Mouse (Mus musculus): ENCODE data around the gene Fpr3.
"Not testable (repeated sequence)": the region's sequence is repeated elsewhere in the genome, so short reads cannot be mapped to it uniquely, and the experiment has no call there.

The Fpr3 gene

DNA sequence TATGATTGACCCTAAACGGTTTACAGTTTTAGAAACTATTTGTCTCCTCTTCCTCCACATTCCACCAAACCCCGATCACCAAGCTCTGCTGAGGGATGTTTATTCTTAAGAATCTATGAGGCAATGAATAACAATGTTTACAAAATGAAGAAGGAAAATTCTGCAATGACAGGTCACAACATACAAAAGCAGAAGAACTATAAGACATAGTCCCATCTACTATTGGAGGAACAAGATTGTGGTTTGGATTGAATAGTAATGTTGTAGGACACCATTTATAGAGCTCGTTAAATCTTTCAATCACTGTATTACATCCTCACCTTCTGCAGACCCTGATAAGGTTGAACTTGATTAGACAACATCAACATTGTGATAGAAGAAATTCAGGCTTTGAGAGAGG, 5.0 kb upstream of the Fpr3 start:
- no peak for DNase-seq (ENCODE audit: low read depth, low spot score)

DNA sequence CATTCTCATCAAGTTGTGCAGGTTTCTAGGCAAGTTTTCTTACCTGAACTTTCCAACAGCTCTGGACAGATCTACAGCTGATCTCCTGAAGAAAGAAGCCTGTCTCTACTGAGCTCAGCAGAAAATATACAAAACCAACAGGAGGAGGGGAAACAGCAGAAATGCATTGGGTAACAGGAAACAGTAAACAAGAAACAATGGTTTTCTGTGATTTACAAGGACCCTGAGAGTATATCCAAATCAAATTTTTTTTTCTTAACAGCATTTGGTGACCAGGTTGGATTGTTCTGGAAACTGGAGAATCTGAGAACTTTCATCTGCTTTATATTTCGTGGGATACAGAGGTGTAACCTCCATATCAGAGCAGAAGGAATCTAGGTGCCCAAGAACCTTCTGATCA, 3.8 kb upstream of the Fpr3 start, which contains the start of gene Fpr1:
Fpr1 (minus strand) TSS at position 101 of the 400 bp plus-strand sequence.
- no peak for DNase-seq (ENCODE audit: low read depth, low spot score)

DNA sequence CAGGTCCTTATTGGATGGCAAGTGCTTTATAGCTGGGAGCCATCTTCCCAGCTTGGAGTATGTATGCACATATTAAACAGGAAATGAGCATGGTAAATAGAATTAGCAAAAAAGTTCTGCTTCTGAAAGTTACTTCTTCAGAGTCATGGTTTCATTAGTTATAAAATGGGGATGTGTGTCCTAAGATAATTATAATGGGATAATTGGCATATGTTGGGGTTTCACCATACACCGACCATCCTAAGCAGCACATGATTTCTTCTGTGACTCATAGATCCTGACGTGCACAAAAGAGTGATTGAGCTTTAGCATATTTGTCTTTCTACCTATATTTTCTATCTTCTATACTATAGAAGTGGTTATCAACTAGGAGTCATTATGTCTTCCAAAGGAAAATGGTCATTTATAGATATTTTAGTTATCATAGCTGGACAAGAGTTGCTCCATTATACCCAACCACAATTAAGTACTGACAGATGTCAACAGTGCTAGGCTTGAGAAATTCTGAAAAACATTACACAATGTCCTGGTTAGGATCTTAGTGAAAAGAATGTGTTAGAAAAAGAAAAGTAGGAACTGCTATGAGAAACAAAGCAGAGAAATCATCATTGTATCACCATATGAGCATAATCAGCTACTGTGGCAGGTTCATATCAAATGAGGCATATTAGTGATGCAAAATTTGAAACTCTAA, 2.2 kb downstream of the Fpr3 start:
- DNase-seq (ENCODE audit: low read depth, low spot score): no peak

DNA sequence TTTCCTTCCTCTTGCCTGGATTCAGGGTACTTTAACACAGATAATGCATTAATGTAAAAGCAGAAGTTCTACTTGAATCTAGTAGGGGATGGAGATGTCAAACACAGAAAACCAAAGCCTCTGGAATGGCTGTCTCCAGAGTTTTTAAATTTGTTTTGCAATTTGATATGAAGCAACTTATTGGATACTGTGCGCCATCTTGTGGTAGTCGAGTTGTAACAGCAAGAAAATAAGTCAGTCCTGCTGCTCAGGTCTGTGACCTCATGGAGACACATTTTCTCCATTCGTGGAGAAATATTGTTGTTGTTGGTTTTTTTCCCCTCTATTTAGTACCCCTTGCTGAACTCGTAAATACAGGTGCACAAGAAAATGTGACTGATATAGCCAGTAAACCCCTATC, 8.4 kb downstream of the Fpr3 start:
- DNase-seq (ENCODE audit: low read depth, low spot score): peak; percentile 62

DNA sequence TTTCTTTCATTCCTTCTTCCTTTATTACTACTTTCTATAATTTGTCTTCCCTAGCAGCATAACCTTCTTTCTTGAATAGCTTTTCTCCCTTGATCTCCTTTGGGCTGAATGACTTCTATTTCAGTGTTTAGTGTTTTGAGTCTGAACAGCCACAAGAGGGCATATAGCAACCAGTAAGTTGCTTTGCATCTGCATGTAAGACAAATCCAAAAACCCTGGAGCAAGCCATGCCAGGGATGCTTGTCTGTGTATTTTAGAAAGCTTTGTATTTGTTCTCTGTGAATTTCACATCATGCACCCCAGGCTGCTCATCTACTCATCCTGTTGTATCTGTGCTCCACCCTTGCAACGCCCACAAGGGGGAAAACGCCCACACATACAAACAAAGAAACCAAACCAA, 11.6 kb downstream of the Fpr3 start:
- peak; percentile 16 for DNase-seq (ENCODE audit: low read depth, low spot score)

DNA sequence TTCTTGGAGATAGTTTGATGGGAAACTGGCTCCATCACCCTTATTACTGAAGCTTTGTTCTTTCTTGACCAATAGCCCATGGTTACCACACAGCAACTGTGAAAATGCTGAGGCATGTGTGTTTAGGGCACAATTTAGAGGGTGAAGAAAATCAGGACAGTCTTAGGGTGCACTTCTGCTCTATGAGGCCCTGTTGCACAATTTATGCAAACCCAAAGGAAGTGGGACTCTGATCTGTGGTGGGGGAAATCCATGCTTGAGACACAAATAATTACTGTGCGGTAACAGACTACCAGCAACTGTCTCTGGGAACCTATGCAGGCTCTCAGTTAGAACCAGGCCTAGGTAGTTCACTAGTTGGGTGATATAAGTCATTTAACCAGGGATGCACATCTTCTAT, 13.1 kb downstream of the Fpr3 start:
- DNase-seq (ENCODE audit: low read depth, low spot score): no peak

DNA sequence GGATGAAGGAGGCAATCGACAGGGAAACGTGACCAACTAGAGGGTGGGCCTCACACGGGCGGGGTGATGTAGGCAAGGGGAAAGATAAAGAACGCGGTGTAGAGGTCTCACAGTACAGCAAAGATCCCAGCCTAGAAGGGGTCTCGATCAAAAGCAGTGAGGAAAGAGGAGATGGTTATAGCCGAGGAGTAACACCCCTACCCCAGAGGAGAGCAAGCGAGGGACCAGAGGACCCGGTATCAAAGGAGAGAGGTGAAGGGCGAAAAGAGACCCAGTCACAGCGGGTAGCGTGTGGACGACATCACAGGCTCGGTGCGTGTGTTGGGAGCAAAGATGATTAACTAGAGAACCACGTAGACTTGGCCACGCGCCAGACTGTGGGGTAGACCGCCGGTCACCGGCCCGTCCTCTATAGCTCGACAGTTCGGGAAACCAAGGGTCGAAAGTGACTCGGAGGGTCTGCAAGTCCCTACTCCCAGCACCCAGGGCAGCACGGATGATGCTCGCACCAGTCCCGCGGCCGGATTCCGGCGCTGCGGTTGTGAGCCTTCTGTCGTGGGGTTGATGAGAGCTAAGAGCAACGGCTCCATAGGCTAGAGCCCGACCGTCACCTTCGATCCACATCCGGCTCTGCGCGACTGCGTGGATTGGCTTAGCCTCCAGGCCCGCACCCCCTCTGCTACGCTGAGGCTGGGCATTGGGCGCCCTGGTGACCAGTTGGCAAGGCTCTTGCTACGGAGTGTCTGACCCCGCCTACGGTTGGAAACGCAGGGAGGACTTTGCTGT, 22.2 kb downstream of the Fpr3 start:
- peak; percentile 84 for DNase-seq (ENCODE audit: low read depth, low spot score)

DNA sequence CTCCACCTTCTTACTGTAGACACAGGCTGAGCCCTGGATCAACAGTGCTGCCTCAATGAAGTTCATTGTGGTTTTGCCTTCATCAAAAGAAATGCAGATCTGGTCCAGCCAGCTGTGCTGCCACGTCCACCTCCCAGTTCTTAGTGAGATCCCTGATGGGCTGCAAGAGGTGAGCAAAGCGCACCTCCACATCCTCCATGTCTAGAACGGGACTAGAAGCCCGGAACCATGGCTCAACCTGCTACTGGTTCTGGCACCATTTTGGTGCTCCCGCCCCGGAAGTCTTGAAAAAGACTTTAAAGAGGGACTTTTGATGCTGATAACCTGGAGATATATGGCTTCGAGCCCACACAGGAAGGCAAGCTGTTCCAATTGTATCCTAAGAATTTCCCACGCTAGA, 25.0 kb downstream of the Fpr3 start:
- not testable (repeated sequence) for DNase-seq (ENCODE audit: low read depth, low spot score)

DNA sequence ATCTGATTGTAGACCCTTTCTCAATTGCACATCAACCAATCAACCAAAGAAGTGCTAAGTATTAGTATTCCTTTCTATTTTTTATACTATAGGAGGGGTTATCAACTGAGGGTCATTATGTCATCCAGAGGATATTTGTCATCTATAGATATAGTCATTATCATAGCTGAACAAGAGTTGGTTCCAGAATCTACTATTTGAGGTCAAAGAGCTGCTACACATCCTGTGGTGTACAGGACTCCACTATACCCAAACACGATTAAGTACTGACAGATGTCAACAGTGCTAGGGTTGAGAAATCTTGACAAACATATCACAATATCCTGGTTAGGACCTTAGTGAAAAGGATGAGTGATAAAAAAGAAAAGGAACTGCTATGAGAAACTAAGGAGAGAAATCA, 29.7 kb downstream of the Fpr3 start:
- DNase-seq (ENCODE audit: low read depth, low spot score): no peak

DNA sequence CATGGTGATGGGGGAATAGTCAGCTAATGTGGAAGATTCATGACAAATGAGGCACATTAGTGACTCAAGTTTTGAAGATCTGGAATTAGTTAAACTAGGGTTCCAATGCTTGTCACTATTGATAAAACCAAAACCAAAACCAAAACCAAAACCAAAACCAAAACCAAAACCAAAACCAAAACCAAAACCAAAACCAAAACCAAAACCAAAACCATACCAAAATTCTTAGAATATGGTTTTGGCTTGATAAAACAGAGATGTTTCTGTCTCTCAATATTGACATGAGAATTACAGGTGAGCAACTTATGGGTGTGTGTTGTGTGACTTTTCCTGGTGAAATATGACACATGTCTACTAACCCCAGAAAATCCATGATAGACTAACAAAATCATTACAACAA, 30.1 kb downstream of the Fpr3 start:
- DNase-seq (ENCODE audit: low read depth, low spot score): no peak

DNA sequence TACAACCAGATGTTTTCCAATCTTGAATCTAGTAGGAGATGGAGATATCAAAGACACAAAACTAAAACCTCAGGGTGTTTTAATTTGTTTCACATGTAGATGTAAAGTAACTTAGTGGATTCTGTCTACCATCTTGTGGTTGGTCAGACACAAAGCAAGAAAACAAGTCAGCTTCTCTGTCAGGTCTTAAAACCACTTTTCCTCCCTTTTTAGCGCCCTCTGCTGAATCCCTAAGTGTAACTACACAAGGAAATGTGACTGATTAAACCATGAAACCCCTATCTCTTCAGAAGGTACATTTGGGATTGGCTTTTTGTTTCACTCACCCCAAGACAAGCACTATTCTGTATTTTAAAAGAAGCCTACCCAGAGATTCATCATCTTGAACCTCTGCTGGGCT, 85.8 kb downstream of the Fpr3 start:
- DNase-seq (ENCODE audit: low read depth, low spot score): no peak

DNA sequence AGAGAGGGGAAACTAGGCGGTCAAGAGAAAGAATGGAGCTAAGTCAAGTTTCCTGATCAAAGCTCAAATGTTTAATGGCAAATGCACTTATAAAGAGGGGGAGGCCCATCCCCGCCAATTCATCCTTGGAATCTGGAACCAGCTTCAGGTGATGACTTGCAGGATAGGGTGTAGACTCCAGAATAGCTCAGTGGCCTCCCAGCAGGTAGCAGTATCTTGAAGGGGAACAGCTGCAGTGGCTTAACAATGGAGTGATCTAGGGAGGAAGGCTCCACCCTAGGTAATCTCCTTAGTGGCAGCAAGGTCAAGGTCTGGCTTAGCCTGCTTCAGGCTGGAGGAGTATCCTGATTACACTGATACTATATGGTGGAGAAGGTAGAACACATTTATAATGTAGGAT, 93.6 kb downstream of the Fpr3 start:
- not testable (repeated sequence) for DNase-seq (ENCODE audit: low read depth, low spot score)

DNA sequence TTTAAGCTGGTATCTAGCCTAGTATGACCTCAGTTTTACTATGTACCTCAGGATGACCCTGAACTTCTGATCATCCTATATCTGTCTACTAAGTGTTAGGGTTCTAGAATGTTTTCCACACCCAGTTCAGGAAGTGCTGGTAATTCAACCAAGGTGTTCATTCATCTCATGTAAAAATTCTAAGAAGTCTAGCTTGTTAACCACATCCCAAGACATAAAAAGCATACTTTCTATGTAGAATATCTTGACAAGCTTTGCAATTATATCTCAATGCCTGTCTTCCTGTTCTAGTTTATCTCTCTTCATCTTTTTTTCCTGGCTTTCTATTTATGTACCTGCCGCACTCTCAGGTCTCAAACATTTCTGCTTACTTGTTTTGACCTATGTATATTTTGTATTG, 117.1 kb downstream of the Fpr3 start:
- no peak for DNase-seq (ENCODE audit: low read depth, low spot score)
